Mouse (Mus musculus) CH12.LX (cell line): ENCODE measurements around the gene Emg1. TPM values are rescaled to one million over a fixed set of nuclear protein-coding genes. Genes with fewer than 3 reads are reported as not detected.

Experiments used
- DNase-seq: peaks from one replicate; pipeline ENCODE4 v3.0.0-alpha.2; 2013; ENCODE audit errors: extremely low read depth
- H3K27ac ChIP-seq: 2 replicates; pipeline ENCODE4 v1.5.1; 2012; ENCODE audit warnings: low read depth, mild to moderate bottlenecking, control low read depth, moderate library complexity; ENCODE audit not compliant: insufficient read depth
- H3K27me3 ChIP-seq: replicated peaks from 2 replicates; pipeline ENCODE3; 2012; ENCODE audit warnings: inconsistent platforms
- H3K36me3 ChIP-seq, 2 experiments: replicated peaks in 1 of 2; 2 replicates each; pipeline versions ENCODE3 to v1.6.1; 2012; ENCODE audit warnings: inconsistent platforms in 1 of 2, low read length in 1 of 2, mild to moderate bottlenecking in 1 of 2, mixed read lengths in 1 of 2, moderate library complexity in 1 of 2; ENCODE audit not compliant: control insufficient read depth in 1 of 2, insufficient read depth in 1 of 2
- H3K4me1 ChIP-seq, 2 experiments: 2 replicates each; pipeline ENCODE4 v1.6.1; 2012; ENCODE audit warnings: inconsistent platforms in 1 of 2, moderate library complexity in 1 of 2; ENCODE audit not compliant: insufficient read depth in 2 of 2, control insufficient read depth in 1 of 2
- H3K4me2 ChIP-seq: 2 replicates; pipeline ENCODE4 v1.6.1; 2012; ENCODE audit warnings: low read depth, mild to moderate bottlenecking, control low read depth; ENCODE audit not compliant: poor library complexity, insufficient read depth, severe bottlenecking
- H3K4me3 ChIP-seq, 3 experiments: fragments of 150-350 bp in 1 of 3; sonication (generic) in 1 of 3; replicated peaks in 1 of 3; 2 replicates each; pipeline versions ENCODE3 to v1.5.1; 2011 to 2012; ENCODE audit warnings: low read depth in 2 of 3, low read length in 2 of 3, mild to moderate bottlenecking in 2 of 3, moderate library complexity in 2 of 3, control low read depth in 1 of 3, improper control_type of control experiment in 1 of 3, inconsistent platforms in 1 of 3, mixed read lengths in 1 of 3; ENCODE audit not compliant: poor library complexity in 1 of 3
- H3K79me2 ChIP-seq: replicated peaks from 2 replicates; pipeline ENCODE4 v1.6.1; 2012; ENCODE audit warnings: mild to moderate bottlenecking, moderate library complexity; ENCODE audit not compliant: control insufficient read depth, poor library complexity, insufficient read depth, severe bottlenecking; ENCODE audit errors: extremely low read depth
- H3K9ac ChIP-seq: 2 replicates; pipeline ENCODE4 v1.6.1; 2012; ENCODE audit warnings: low read depth, mild to moderate bottlenecking, control low read depth, moderate library complexity; ENCODE audit not compliant: insufficient read depth
- H3K9me3 ChIP-seq: replicated peaks from 2 replicates; pipeline ENCODE3; 2012; ENCODE audit warnings: low read length, inconsistent platforms, mixed read lengths
- EP300 ChIP-seq: IDR thresholded peaks from 2 replicates; pipeline ENCODE4 v1.6.1; 2011; ENCODE audit warnings: low read length, improper control_type of control experiment
- ETS1 ChIP-seq: conservative IDR thresholded peaks from 2 replicates; pipeline ENCODE4 v1.6.1; 2012; ENCODE audit warnings: low read depth, mild to moderate bottlenecking, inconsistent platforms, low read length, improper control_type of control experiment, moderate library complexity
- GABPA ChIP-seq: IDR thresholded peaks from 2 replicates; pipeline ENCODE4 v1.6.1; 2012; ENCODE audit warnings: low read depth, low read length, improper control_type of control experiment, inconsistent platforms; ENCODE audit not compliant: insufficient replicate concordance
- HCFC1 ChIP-seq: IDR thresholded peaks from 2 replicates; pipeline ENCODE4 v1.6.1; 2012; ENCODE audit warnings: low read depth, mild to moderate bottlenecking, inconsistent platforms, low read length, improper control_type of control experiment
- IRF4 ChIP-seq: IDR thresholded peaks from 2 replicates; pipeline ENCODE4 v1.6.1; 2014; ENCODE audit warnings: low read depth, mild to moderate bottlenecking, inconsistent platforms, low read length, improper control_type of control experiment
- JUN ChIP-seq: IDR thresholded peaks from 2 replicates; pipeline ENCODE4 v1.6.1; 2011; ENCODE audit warnings: low read depth, mild to moderate bottlenecking, low read length, improper control_type of control experiment, moderate library complexity; ENCODE audit not compliant: insufficient read depth
- JUND ChIP-seq: conservative IDR thresholded peaks from 2 replicates; pipeline ENCODE4 v1.6.1; 2011; ENCODE audit warnings: low read depth, low read length, improper control_type of control experiment
- MAFK ChIP-seq: IDR thresholded peaks from 2 replicates; pipeline ENCODE4 v1.6.1; 2011; ENCODE audit warnings: low read length, improper control_type of control experiment; ENCODE audit not compliant: insufficient replicate concordance
- MAX ChIP-seq: IDR thresholded peaks from 2 replicates; pipeline ENCODE4 v1.6.1; 2011; ENCODE audit warnings: low read length, improper control_type of control experiment
- MEF2A ChIP-seq: IDR thresholded peaks from 2 replicates; pipeline ENCODE4 v1.6.1; 2014; ENCODE audit warnings: low read depth, mild to moderate bottlenecking, inconsistent platforms, low read length, improper control_type of control experiment, borderline replicate concordance
- MXI1 ChIP-seq: IDR thresholded peaks from 2 replicates; pipeline ENCODE4 v1.6.1; 2011; ENCODE audit warnings: mild to moderate bottlenecking, low read depth, low read length, improper control_type of control experiment
- MYC ChIP-seq: IDR thresholded peaks from 2 replicates; pipeline ENCODE4 v1.6.1; 2011; ENCODE audit warnings: low read depth, mild to moderate bottlenecking, improper control_type of control experiment, low read length
- NELFE ChIP-seq: IDR thresholded peaks from 2 replicates; pipeline ENCODE4 v1.6.1; 2011; ENCODE audit warnings: low read depth, low read length, improper control_type of control experiment
- NRF1 ChIP-seq: IDR thresholded peaks from 2 replicates; pipeline ENCODE4 v1.6.1; 2014; ENCODE audit warnings: low read depth, mild to moderate bottlenecking, inconsistent platforms, low read length, improper control_type of control experiment, moderate library complexity
- POLR2A ChIP-seq: IDR thresholded peaks from 2 replicates; pipeline ENCODE4 v1.6.1; 2011; ENCODE audit warnings: low read depth, mild to moderate bottlenecking, improper control_type of control experiment, low read length
- RAD21 ChIP-seq: IDR thresholded peaks from 2 replicates; pipeline ENCODE4 v1.6.1; 2011; ENCODE audit warnings: low read depth, mild to moderate bottlenecking, low read length, improper control_type of control experiment, moderate library complexity
- SIN3A ChIP-seq: IDR thresholded peaks from 2 replicates; pipeline ENCODE4 v1.6.1; 2012; ENCODE audit warnings: low read length, improper control_type of control experiment, inconsistent platforms
- SMC3 ChIP-seq: IDR thresholded peaks from 2 replicates; pipeline ENCODE4 v1.6.1; 2011; ENCODE audit warnings: low read depth, low read length, improper control_type of control experiment
- UBTF ChIP-seq: IDR thresholded peaks from 2 replicates; pipeline ENCODE4 v1.6.1; 2012; ENCODE audit warnings: low read depth, mild to moderate bottlenecking, inconsistent platforms, low read length, improper control_type of control experiment, moderate library complexity
- ZC3H11A ChIP-seq: IDR thresholded peaks from 2 replicates; pipeline ENCODE4 v1.6.1; 2012; ENCODE audit warnings: low read depth, mild to moderate bottlenecking, inconsistent platforms, low read length, improper control_type of control experiment
- ZKSCAN1 ChIP-seq: IDR thresholded peaks from 2 replicates; pipeline ENCODE4 v1.6.1; 2012; ENCODE audit warnings: low read depth, inconsistent platforms, low read length, improper control_type of control experiment, borderline replicate concordance
- ZMIZ1 ChIP-seq: IDR thresholded peaks from 2 replicates; pipeline ENCODE4 v1.6.1; 2012; ENCODE audit warnings: low read depth, mild to moderate bottlenecking, inconsistent platforms, low read length, improper control_type of control experiment
- ZNF384 ChIP-seq: IDR thresholded peaks from 2 replicates; pipeline ENCODE4 v1.6.1; 2012; ENCODE audit warnings: low read depth, low read length, improper control_type of control experiment, inconsistent platforms
- dilution Hi-C: fragments of 300-500 bp; cut with MboI; formaldehyde crosslinking; loops from 2 replicates; pipeline ENCODE4 v1.14.3; 2020; ENCODE audit warnings: low sequenced_read_pairs; ENCODE audit not compliant: extremely low pct_unique_long_range_greater_than_20kb, extremely low pct_ligation_motif_present
- in situ Hi-C: fragments of 300-500 bp; cut with MboI; formaldehyde crosslinking; loops from 3 replicates; pipeline ENCODE4 v1.14.3; 2019; ENCODE audit warnings: low sequenced_read_pairs, low pct_ligation_motif_present, low pct_unique_long_range_greater_than_20kb, mixed read lengths
- polyA plus RNA-seq: library from polyadenylated mRNA; unstranded; fragments of >175 nt; gene quantifications from 2 replicates; pipeline ENCODE4 v1.2.1, GENCODE M21; 2012; ENCODE audit warnings: low read depth; ENCODE audit not compliant: insufficient read length
- total RNA-seq, 2 experiments: library from RNA; depleted of rRNA; stranded (reverse); fragments of 300-350 nt in 1 of 2; fragments of >200 nt in 1 of 2; gene quantifications; 2 replicates each; pipeline ENCODE4 v1.2.3; 2012 to 2014

Emg1 gene
- total and polyA plus RNA-seq, 3 experiments: 301 to 481 (median 352) TPM

GRCm38 (mm10) chr6:124720904-124721303, 8.9 kb upstream of the Emg1 start (continued):
- 0 out of 2 replicates have a peak, but pooled peaks have one; percentile 10 for TF ChIP-seq MAFK
- peak; percentile 86 for TF ChIP-seq IRF4
- TF ChIP-seq MEF2A: peak; percentile 73; the same call in 1 of the 2 replicates

- Histone ChIP-seq H3K9ac (no peak overlapping the region), H3K36me3 (peaks cover 45 to 88% of the 10 kb centered on the region in 2 experiments), H3K27ac (no peak overlapping the region), H3K4me1 (peaks cover 36 to 80% of the 10 kb centered on the region in 2 experiments), H3K79me2 (peaks cover 5% of the 10 kb centered on the region), H3K9me3 (no peaks in the 10 kb centered on the region), H3K4me2 (no peak overlapping the region), H3K27me3 (no peaks in the 10 kb centered on the region), H3K4me3 (no peak overlapping the region)
- in situ Hi-C loops (no loop called here), dilution Hi-C loops (no loop called here)
- no peak for DNase-seq
- TF ChIP-seq SMC3 (no peak), EP300 (no peak), ZNF384 (no peak), JUND (no peak), ETS1 (no peak), POLR2A (no peak), NELFE (no peak), ZMIZ1 (no peak), NRF1 (no peak), MAX (no peak), ZKSCAN1 (no peak), JUN (no peak), MYC (no peak), MEF2A (no peak), ZC3H11A (no peak), GABPA (no peak), MXI1 (no peak)
These were observed 7.5 kb upstream of the Emg1 start for GRCm38 (mm10) chr6:124719354-124719978.

- Histone ChIP-seq H3K4me1 (peaks cover 37 to 80% of the 10 kb centered on the region in 2 experiments), H3K36me3 (peaks cover 49 to 89% of the 10 kb centered on the region in 2 experiments), H3K9me3 (no peaks in the 10 kb centered on the region), H3K27me3 (no peaks in the 10 kb centered on the region), H3K79me2 (peaks cover 12% of the 10 kb centered on the region), H3K9ac (no peak overlapping the region), H3K27ac (no peak overlapping the region), H3K4me2 (no peak overlapping the region), H3K4me3 (no peak overlapping the region)
- no peak for DNase-seq
- no peak for TF ChIP-seq RAD21
- no peak for TF ChIP-seq HCFC1
- no peak for TF ChIP-seq SIN3A
- TF ChIP-seq MYC: no peak
- TF ChIP-seq ZNF384: no peak
- no peak for TF ChIP-seq ZMIZ1
- TF ChIP-seq UBTF: no peak
- in situ Hi-C loops: no loop called here
- dilution Hi-C loops: no loop called here
These were observed 6.7 kb upstream of the Emg1 start for GRCm38 (mm10) chr6:124718703-124719102.
